Mouse (Mus musculus) E14TG2a.4 (cell line): Measurements from ENCODE around the gene Rbpj.

ENCODE experiments used
- H3K27me3 ChIP-seq: 2 replicates; pipeline ENCODE4 v1.6.1; 2014; ENCODE audit warnings: low read length, control low read depth; ENCODE audit not compliant: insufficient read depth
- H3K36me3 ChIP-seq: 2 replicates; pipeline ENCODE4 v1.6.1; 2014; ENCODE audit warnings: low read length, control low read depth; ENCODE audit not compliant: insufficient read depth
- H3K4me1 ChIP-seq: replicated peaks from 2 replicates; pipeline ENCODE4 v1.6.1; 2014; ENCODE audit warnings: low read depth, low read length, control low read depth
- H3K4me3 ChIP-seq: replicated peaks from 2 replicates; pipeline ENCODE4 v1.5.1; 2014; ENCODE audit warnings: mild to moderate bottlenecking, low read length
- H3K9me3 ChIP-seq: 2 replicates; pipeline ENCODE4 v1.6.1; 2014; ENCODE audit warnings: low read length, control low read depth
- CTCF ChIP-seq: conservative IDR thresholded peaks from 2 replicates; pipeline ENCODE4 v1.5.1; 2014; ENCODE audit warnings: low read length
- NANOG ChIP-seq: IDR thresholded peaks from 2 replicates; pipeline ENCODE4 v1.6.1; 2014; ENCODE audit warnings: borderline replicate concordance, low read length, mixed read lengths
- POU5F1 ChIP-seq: IDR thresholded peaks from 2 replicates; pipeline ENCODE4 v1.6.1; 2014; ENCODE audit warnings: low read length, borderline replicate concordance

Gene Rbpj

GRCm38 (mm10) chr5:53472485-53472884 lies 6.5 kb downstream of the Rbpj start:
- TF ChIP-seq POU5F1, result no peak
- TF ChIP-seq NANOG, result no peak
- TF ChIP-seq CTCF, result no peak
- Histone ChIP-seq H3K4me3 (no peak overlapping the region), H3K4me1 (peaks cover 85% of the 10 kb centered on the region), H3K27me3 (peaks cover 13% of the 10 kb centered on the region; the same call in 1 of the 2 replicates), H3K9me3 (no peaks in the 10 kb centered on the region), H3K36me3 (no peaks in the 10 kb centered on the region)

- H3K4me1 ChIP-seq, result peaks cover 56% of the 10 kb centered on the region
- H3K27me3 ChIP-seq, result 0 out of 2 replicates have a peak, but pooled peaks cover 2% of the 10 kb centered on the region
- no peak overlapping the region for H3K4me3 ChIP-seq
- H3K36me3 ChIP-seq, result no peaks in the 10 kb centered on the region
- no peaks in the 10 kb centered on the region for H3K9me3 ChIP-seq
- TF ChIP-seq POU5F1 (no peak), NANOG (no peak), CTCF (no peak)
Observed at GRCm38 (mm10) chr5:53479161-53479560, 13.2 kb downstream of the Rbpj start.

DNA sequence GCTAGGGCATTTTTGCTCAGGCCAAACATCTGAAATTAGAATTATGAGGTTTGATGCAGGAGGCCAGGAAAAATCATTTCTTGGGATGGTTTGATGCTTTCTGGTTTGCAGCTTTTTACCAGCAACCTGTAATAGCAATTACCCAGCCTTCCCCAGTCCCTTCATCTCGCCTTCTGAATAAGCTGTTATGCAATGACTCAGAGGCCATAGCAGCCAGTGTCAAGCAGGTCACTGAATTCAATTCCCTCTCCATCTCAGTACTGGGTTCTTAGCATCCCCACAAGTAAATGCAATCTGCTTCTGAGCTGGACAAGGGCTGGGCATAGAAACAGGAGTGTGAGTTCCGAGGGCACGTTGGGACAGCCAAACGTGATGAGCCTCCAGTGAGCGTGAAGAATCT lies 13.9 kb downstream of the Rbpj start:
- peaks cover 56% of the 10 kb centered on the region for H3K4me1 ChIP-seq
- TF ChIP-seq CTCF, result no peak
- no peak for TF ChIP-seq POU5F1
- no peak for TF ChIP-seq NANOG
- H3K27me3 ChIP-seq, result no peaks in the 10 kb centered on the region
- H3K9me3 ChIP-seq, result no peaks in the 10 kb centered on the region
- no peaks in the 10 kb centered on the region for H3K36me3 ChIP-seq
- H3K4me3 ChIP-seq, result no peak overlapping the region

GRCm38 (mm10) chr5:53481021-53481420 lies 15.1 kb downstream of the Rbpj start:
- peaks cover 2% of the 10 kb centered on the region; the same call in 1 of the 2 replicates for H3K27me3 ChIP-seq
- no peaks in the 10 kb centered on the region for H3K9me3 ChIP-seq
- TF ChIP-seq POU5F1 (no peak), CTCF (no peak), NANOG (no peak)
- no peaks in the 10 kb centered on the region for H3K36me3 ChIP-seq
- H3K4me3 ChIP-seq, result no peak overlapping the region
- peaks cover 58% of the 10 kb centered on the region for H3K4me1 ChIP-seq

DNA sequence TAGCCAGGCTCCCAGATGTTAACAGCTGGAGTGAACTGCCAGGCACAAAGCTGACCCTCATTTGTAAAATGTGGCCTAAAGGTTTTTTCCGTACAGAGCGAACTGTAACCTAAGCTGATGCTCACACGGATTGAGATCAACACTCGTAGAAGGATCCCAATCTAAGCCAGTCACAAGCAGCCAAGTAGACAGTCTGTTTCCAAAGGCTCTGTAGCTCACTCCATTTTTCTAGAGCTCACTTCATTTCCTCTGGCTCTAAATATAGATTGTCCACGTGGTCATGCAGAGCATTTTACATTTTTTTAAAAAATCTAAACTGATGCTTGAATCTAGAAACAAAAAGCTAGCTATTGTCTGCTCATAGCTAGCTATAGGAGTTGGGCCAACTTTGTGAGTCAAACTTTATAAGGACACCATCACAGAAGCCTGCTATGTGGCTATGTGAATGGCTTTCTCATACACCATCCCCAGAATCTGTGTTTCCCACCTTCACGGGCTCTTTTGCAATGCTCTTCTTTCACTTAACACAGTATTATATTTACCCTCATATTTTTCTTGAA lies 19.2 kb downstream of the Rbpj start:
- Histone ChIP-seq H3K36me3 (no peaks in the 10 kb centered on the region), H3K9me3 (no peaks in the 10 kb centered on the region), H3K4me3 (no peak overlapping the region), H3K27me3 (peaks cover 8% of the 10 kb centered on the region), H3K4me1 (peaks cover 43% of the 10 kb centered on the region)
- TF ChIP-seq POU5F1 (no peak), NANOG (no peak), CTCF (no peak)

DNA sequence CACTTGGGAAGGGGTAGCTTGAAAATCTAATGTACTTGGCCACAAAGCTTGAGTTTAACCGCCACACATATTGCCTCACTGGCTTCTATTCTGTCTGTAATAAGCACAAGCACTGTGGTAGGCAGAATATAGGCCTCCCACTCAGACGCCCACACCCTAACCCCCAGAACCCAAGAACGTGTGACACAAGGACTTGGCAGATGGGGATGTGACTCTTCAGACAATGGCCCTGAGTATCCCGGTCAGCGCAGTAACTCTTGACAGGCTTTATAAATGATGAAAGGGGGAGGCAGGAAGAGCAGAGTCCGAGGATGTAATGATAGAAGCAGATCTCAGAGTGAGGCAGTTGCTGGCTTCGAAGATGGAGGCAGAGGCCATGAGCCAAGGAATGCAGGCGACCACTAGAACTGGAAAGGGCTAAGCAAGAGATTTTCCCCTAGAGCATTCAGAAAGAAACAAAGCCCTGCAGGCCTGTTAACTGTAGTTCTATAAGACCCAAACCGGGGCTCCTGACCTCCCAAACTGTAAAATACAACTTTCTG lies 20.1 kb downstream of the Rbpj start:
- no peaks in the 10 kb centered on the region for H3K36me3 ChIP-seq
- no peak overlapping the region for H3K4me3 ChIP-seq
- H3K4me1 ChIP-seq, result peaks cover 40% of the 10 kb centered on the region
- H3K9me3 ChIP-seq, result no peaks in the 10 kb centered on the region
- TF ChIP-seq CTCF (no peak), NANOG (no peak)
- peaks cover 13% of the 10 kb centered on the region for H3K27me3 ChIP-seq

GRCm38 (mm10) chr5:53486966-53487592 lies 21.1 kb downstream of the Rbpj start:
- Histone ChIP-seq H3K36me3 (no peaks in the 10 kb centered on the region), H3K9me3 (no peaks in the 10 kb centered on the region), H3K4me1 (peaks cover 40% of the 10 kb centered on the region), H3K27me3 (peaks cover 13% of the 10 kb centered on the region), H3K4me3 (no peak overlapping the region)
- no peak for TF ChIP-seq POU5F1
- no peak for TF ChIP-seq CTCF
- no peak for TF ChIP-seq NANOG

DNA sequence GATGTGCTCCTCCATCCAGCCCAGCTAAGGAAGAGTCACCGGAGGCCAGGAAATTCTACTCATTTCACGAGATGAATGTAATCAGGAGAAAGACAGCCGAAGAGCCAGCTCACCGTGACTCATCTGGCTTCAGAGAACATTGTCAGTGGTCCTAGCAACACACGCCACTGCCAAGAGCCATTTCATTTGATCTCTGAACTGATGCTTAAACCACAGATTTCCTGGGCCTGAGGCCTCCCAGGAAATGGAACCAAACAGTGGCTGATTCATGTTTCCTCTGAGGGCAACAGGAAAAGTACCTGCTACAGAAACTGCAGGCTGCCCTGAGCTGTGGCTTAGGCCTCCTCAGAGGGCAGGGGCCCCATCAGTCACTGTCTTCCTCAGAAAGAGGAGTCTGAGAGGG lies 24.7 kb downstream of the Rbpj start:
- H3K9me3 ChIP-seq, result no peaks in the 10 kb centered on the region
- TF ChIP-seq POU5F1, result no peak
- no peak for TF ChIP-seq NANOG
- TF ChIP-seq CTCF, result no peak
- peaks cover 29% of the 10 kb centered on the region for H3K4me1 ChIP-seq
- H3K36me3 ChIP-seq, result no peaks in the 10 kb centered on the region
- H3K27me3 ChIP-seq, result peaks cover 30% of the 10 kb centered on the region
- no peak overlapping the region for H3K4me3 ChIP-seq

GRCm38 (mm10) chr5:53493756-53494155 lies 27.8 kb downstream of the Rbpj start:
- H3K36me3 ChIP-seq, result no peaks in the 10 kb centered on the region
- peaks cover 20% of the 10 kb centered on the region for H3K4me1 ChIP-seq
- no peaks in the 10 kb centered on the region for H3K9me3 ChIP-seq
- H3K27me3 ChIP-seq, result peaks cover 28% of the 10 kb centered on the region
- no peak for TF ChIP-seq NANOG
- no peak for TF ChIP-seq CTCF
- TF ChIP-seq POU5F1, result no peak
- no peak overlapping the region for H3K4me3 ChIP-seq
